Mouse (Mus musculus): ENCODE measurements around the gene Myh9.

GRCm38 (mm10) chr15:77765484-77766093 is 76.4 kb downstream of the Myh9 start:
- TF ChIP-seq CTCF (conservative IDR thresholded peaks at IDR 0.05; ENCODE audit: insufficient read depth, insufficient read length, low read depth, low read length), result no peak
- TF ChIP-seq POLR2A (IDR thresholded peaks at IDR 0.05; ENCODE audit: low read depth, low read length), result no peak
